Mouse (Mus musculus): ENCODE measurements at regions not wholly inside any gene's neighbourhood (a gene's known extent, or its start where the extent isn't known, plus 50 kb on each side); places are given as distances from the start of the nearest gene placed in this dataset.

DNA sequence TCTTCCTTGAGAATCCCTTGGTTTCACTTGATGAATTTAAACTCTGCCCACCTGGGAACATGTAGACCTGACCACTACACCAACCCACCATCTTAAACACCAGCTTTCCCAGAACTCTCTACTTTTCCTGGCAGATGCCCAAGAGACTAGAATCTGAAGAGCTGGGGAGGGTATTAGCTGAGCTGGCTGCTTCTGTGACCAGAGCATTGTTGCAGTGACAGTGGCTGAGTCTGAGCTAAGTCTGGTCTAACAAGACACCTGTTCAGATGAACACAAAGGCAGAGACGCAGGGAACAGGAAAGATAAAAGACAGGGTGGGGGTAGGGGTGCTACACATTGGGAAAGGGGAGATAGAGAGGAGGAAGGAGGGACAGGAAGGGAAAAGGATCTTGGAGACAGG is 258.9 kb upstream of the Hs6st1 start:
- Histone ChIP-seq H3K4me1 (replicated peaks; ENCODE audit: control insufficient read depth, insufficient read depth, low read length) (no peaks in the 10 kb centered on the region), H3K27me3 (replicated peaks; ENCODE audit: control insufficient read depth, insufficient read depth, low read length) (no peaks in the 10 kb centered on the region), H3K4me2 (no peak overlapping the region), H3K4me3 (ENCODE audit: low read depth, low read length) (no peak overlapping the region), H3K9ac (ENCODE audit: low read depth, low read length) (no peak overlapping the region), H3K9me3 (ENCODE audit: control insufficient read depth, low read length) (no peaks in the 10 kb centered on the region), H3K36me3 (ENCODE audit: control insufficient read depth, insufficient read depth, low read length) (no peaks in the 10 kb centered on the region), H3K27ac (ENCODE audit: low read depth, low read length) (no peak overlapping the region)
- ATAC-seq (replicated peaks; ENCODE audit: low FRiP score): no peak
- 58% methylated on average over 1 of the region's 1 CpGs for WGBS
- DNase-seq (ENCODE audit: low spot score): peak; percentile 11

DNA sequence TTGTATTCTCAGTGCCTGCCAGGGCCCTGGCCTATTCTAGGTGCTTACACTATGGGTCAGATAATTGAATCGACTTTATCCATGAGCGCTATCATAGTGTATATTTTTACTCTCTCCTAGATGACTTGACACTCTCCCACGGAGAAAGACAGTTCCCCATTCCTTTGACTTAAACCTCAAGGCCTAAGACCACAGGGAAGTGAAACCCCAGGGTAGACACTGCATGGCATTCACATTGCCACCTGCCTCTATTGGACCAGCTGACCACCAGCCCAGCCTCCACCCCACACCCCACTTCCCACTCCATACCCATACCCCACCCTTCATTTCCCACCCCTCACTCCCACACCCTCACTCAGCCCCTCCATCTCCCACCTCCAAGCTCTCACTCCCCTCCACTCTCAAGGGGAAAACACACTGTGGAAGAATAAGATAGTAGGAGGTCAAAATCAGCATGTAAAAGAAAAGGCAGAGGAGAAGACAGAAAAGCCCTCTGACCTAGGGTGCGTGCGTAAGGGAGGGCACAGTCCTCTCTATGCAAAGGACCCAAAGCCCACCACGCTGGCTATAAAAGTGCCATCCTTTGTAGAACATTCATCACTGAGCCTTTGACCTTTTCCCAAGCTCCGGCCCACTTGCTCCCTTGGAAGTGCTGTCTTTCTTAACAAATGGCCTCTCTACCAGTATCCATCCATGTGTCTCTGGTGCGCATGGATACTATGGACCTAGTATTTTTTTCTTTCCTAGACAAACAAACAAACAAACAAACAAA is 257.4 kb upstream of the Hs6st1 start:
- H3K36me3 ChIP-seq (ENCODE audit: control insufficient read depth, insufficient read depth, low read length): no peaks in the 10 kb centered on the region
- DNase-seq (ENCODE audit: low spot score) (peak; percentile 17), ATAC-seq (replicated peaks; ENCODE audit: low FRiP score) (no peak)
- no peak overlapping the region for H3K9ac ChIP-seq (ENCODE audit: low read depth, low read length)
- 76% methylated on average over 8 of the region's 8 CpGs for WGBS
- no peak overlapping the region for H3K27ac ChIP-seq (ENCODE audit: low read depth, low read length)
- no peaks in the 10 kb centered on the region for H3K9me3 ChIP-seq (ENCODE audit: control insufficient read depth, low read length)
- H3K4me2 ChIP-seq: no peak overlapping the region
- H3K4me1 ChIP-seq (replicated peaks; ENCODE audit: control insufficient read depth, insufficient read depth, low read length): no peaks in the 10 kb centered on the region
- no peak overlapping the region for H3K4me3 ChIP-seq (ENCODE audit: low read depth, low read length)
- no peaks in the 10 kb centered on the region for H3K27me3 ChIP-seq (replicated peaks; ENCODE audit: control insufficient read depth, insufficient read depth, low read length)

DNA sequence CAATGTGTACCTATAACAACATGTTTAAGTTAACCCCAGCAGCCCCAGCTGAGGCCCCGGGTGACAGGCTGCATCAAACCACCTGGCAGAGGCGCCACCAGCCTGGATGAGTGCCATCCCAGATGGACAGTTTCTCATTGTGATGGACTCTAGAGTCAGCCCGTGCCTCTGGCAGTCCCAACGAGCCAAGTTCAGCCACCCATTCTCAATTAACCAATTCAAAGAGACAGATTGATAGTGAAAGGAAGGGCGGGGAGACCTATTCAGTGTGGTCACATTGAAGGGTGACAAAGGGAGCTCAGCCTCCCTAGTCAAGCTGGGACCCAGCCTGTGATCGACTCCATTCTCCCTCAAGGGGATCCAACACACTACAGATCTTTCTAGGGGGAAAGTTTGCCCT is 256.8 kb upstream of the Hs6st1 start:
- Histone ChIP-seq H3K4me1 (replicated peaks; ENCODE audit: control insufficient read depth, insufficient read depth, low read length) (no peaks in the 10 kb centered on the region), H3K9me3 (ENCODE audit: control insufficient read depth, low read length) (no peaks in the 10 kb centered on the region), H3K27ac (ENCODE audit: low read depth, low read length) (no peak overlapping the region), H3K36me3 (ENCODE audit: control insufficient read depth, insufficient read depth, low read length) (no peaks in the 10 kb centered on the region), H3K9ac (ENCODE audit: low read depth, low read length) (no peak overlapping the region), H3K4me3 (ENCODE audit: low read depth, low read length) (no peak overlapping the region), H3K4me2 (no peak overlapping the region), H3K27me3 (replicated peaks; ENCODE audit: control insufficient read depth, insufficient read depth, low read length) (no peaks in the 10 kb centered on the region)
- DNase-seq (ENCODE audit: low spot score): peak; percentile 20
- 71% methylated on average over 6 of the region's 6 CpGs for WGBS
- ATAC-seq (replicated peaks; ENCODE audit: low FRiP score): no peak

GRCm38 (mm10) chr1:35811795-35812194 is 256.4 kb upstream of the Hs6st1 start:
- H3K36me3 ChIP-seq (ENCODE audit: control insufficient read depth, insufficient read depth, low read length): no peaks in the 10 kb centered on the region
- no peaks in the 10 kb centered on the region for H3K9me3 ChIP-seq (ENCODE audit: control insufficient read depth, low read length)
- no peak for ATAC-seq (replicated peaks; ENCODE audit: low FRiP score)
- no peak overlapping the region for H3K4me3 ChIP-seq (ENCODE audit: low read depth, low read length)
- no peak overlapping the region for H3K27ac ChIP-seq (ENCODE audit: low read depth, low read length)
- H3K4me2 ChIP-seq: no peak overlapping the region
- no peaks in the 10 kb centered on the region for H3K27me3 ChIP-seq (replicated peaks; ENCODE audit: control insufficient read depth, insufficient read depth, low read length)
- no peak overlapping the region for H3K9ac ChIP-seq (ENCODE audit: low read depth, low read length)
- no peaks in the 10 kb centered on the region for H3K4me1 ChIP-seq (replicated peaks; ENCODE audit: control insufficient read depth, insufficient read depth, low read length)
- WGBS: 92% methylated on average over 7 of the region's 7 CpGs
- no peak for DNase-seq (ENCODE audit: low spot score)

DNA sequence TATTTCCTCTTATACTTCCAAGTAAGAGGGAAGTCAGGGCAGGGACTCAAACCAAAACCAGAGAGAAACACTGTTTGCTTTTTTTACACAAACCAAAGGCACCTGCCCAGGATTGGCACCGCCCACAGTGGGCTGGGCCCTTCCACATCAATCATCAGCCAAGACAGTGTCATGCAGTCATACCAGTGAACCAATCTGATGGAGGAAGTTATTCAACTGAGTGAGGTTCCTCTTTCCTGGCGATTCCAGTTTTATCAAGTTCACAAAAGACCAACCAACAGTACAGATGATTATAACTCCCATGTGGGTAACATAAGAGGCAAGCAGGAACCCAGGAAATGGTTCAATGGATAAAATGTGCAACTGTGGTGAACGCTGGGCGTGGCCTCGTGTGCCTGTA is 254.6 kb upstream of the Hs6st1 start:
- H3K9me3 ChIP-seq (ENCODE audit: control insufficient read depth, low read length): no peaks in the 10 kb centered on the region
- H3K4me3 ChIP-seq (ENCODE audit: low read depth, low read length): no peak overlapping the region
- H3K27me3 ChIP-seq (replicated peaks; ENCODE audit: control insufficient read depth, insufficient read depth, low read length): no peaks in the 10 kb centered on the region
- DNase-seq (ENCODE audit: low spot score): no peak
- H3K36me3 ChIP-seq (ENCODE audit: control insufficient read depth, insufficient read depth, low read length): no peaks in the 10 kb centered on the region
- H3K27ac ChIP-seq (ENCODE audit: low read depth, low read length): no peak overlapping the region
- 69% methylated on average over 5 of the region's 5 CpGs for WGBS
- no peak overlapping the region for H3K4me2 ChIP-seq
- ATAC-seq (replicated peaks; ENCODE audit: low FRiP score): no peak
- H3K9ac ChIP-seq (ENCODE audit: low read depth, low read length): no peak overlapping the region
- H3K4me1 ChIP-seq (replicated peaks; ENCODE audit: control insufficient read depth, insufficient read depth, low read length): no peaks in the 10 kb centered on the region

GRCm38 (mm10) chr1:35814207-35814606 is 254.0 kb upstream of the Hs6st1 start:
- H3K27me3 ChIP-seq (replicated peaks; ENCODE audit: control insufficient read depth, insufficient read depth, low read length): no peaks in the 10 kb centered on the region
- no peaks in the 10 kb centered on the region for H3K9me3 ChIP-seq (ENCODE audit: control insufficient read depth, low read length)
- no peak overlapping the region for H3K27ac ChIP-seq (ENCODE audit: low read depth, low read length)
- no peak overlapping the region for H3K4me3 ChIP-seq (ENCODE audit: low read depth, low read length)
- no peak for ATAC-seq (replicated peaks; ENCODE audit: low FRiP score)
- H3K9ac ChIP-seq (ENCODE audit: low read depth, low read length): no peak overlapping the region
- WGBS: 80% methylated on average over 9 of the region's 9 CpGs
- DNase-seq (ENCODE audit: low spot score): no peak
- no peaks in the 10 kb centered on the region for H3K4me1 ChIP-seq (replicated peaks; ENCODE audit: control insufficient read depth, insufficient read depth, low read length)
- no peaks in the 10 kb centered on the region for H3K36me3 ChIP-seq (ENCODE audit: control insufficient read depth, insufficient read depth, low read length)
- H3K4me2 ChIP-seq: no peak overlapping the region

GRCm38 (mm10) chr1:35814751-35815150 is 253.4 kb upstream of the Hs6st1 start:
- ATAC-seq (replicated peaks; ENCODE audit: low FRiP score): no peak

GRCm38 (mm10) chr1:35821791-35822190 is 246.4 kb upstream of the Hs6st1 start:
- ATAC-seq (replicated peaks; ENCODE audit: low FRiP score): no peak
- Histone ChIP-seq H3K9me3 (ENCODE audit: control insufficient read depth, low read length) (no peaks in the 10 kb centered on the region), H3K4me1 (replicated peaks; ENCODE audit: control insufficient read depth, insufficient read depth, low read length) (peaks cover 3% of the 10 kb centered on the region; the same call in 1 of the 2 replicates), H3K27ac (ENCODE audit: low read depth, low read length) (no peak overlapping the region), H3K4me2 (no peak overlapping the region), H3K27me3 (replicated peaks; ENCODE audit: control insufficient read depth, insufficient read depth, low read length) (no peaks in the 10 kb centered on the region), H3K4me3 (ENCODE audit: low read depth, low read length) (no peak overlapping the region), H3K36me3 (ENCODE audit: control insufficient read depth, insufficient read depth, low read length) (no peaks in the 10 kb centered on the region), H3K9ac (ENCODE audit: low read depth, low read length) (no peak overlapping the region)
- 92% methylated on average over 6 of the region's 6 CpGs for WGBS
- DNase-seq (ENCODE audit: low spot score): peak; percentile 18

More at GRCm38 (mm10) chr1:35814751-35815150, 253.4 kb upstream of the Hs6st1 start:
- H3K9ac ChIP-seq (ENCODE audit: low read depth, low read length): no peak overlapping the region
- H3K27me3 ChIP-seq (replicated peaks; ENCODE audit: control insufficient read depth, insufficient read depth, low read length): no peaks in the 10 kb centered on the region
- no peaks in the 10 kb centered on the region for H3K9me3 ChIP-seq (ENCODE audit: control insufficient read depth, low read length)
- no peaks in the 10 kb centered on the region for H3K36me3 ChIP-seq (ENCODE audit: control insufficient read depth, insufficient read depth, low read length)
- 69% methylated on average over 3 of the region's 3 CpGs for WGBS
- no peak for DNase-seq (ENCODE audit: low spot score)
- H3K27ac ChIP-seq (ENCODE audit: low read depth, low read length): no peak overlapping the region
- no peaks in the 10 kb centered on the region for H3K4me1 ChIP-seq (replicated peaks; ENCODE audit: control insufficient read depth, insufficient read depth, low read length)
- no peak overlapping the region for H3K4me3 ChIP-seq (ENCODE audit: low read depth, low read length)
- no peak overlapping the region for H3K4me2 ChIP-seq
